Mouse (Mus musculus) T-helper 17 cell (primary cell): ENCODE measurements around the gene Dirc2.

Experiments used
- in situ Hi-C, 2 experiments: fragments of 300-600 bp; cut with MboI, MseI; formaldehyde crosslinking; loops; 1 replicate in 1 of 2; 2 replicates in 1 of 2; pipeline ENCODE4 v1.15.1; 2025; ENCODE audit warnings: high pct_unique_total_duplicates in 2 of 2

Gene Dirc2

GRCm38 (mm10) chr16:35768785-35769642 is at the start of gene Dirc2:
TSS of gene Dirc2 (minus strand) at chr16:35769356.
- in situ Hi-C loops, result loop anchor here in 1 of 2 experiments (5.0 kb wide), 1 partner anchor 43 kb away; no protein-coding TSS in a partner anchor

DNA sequence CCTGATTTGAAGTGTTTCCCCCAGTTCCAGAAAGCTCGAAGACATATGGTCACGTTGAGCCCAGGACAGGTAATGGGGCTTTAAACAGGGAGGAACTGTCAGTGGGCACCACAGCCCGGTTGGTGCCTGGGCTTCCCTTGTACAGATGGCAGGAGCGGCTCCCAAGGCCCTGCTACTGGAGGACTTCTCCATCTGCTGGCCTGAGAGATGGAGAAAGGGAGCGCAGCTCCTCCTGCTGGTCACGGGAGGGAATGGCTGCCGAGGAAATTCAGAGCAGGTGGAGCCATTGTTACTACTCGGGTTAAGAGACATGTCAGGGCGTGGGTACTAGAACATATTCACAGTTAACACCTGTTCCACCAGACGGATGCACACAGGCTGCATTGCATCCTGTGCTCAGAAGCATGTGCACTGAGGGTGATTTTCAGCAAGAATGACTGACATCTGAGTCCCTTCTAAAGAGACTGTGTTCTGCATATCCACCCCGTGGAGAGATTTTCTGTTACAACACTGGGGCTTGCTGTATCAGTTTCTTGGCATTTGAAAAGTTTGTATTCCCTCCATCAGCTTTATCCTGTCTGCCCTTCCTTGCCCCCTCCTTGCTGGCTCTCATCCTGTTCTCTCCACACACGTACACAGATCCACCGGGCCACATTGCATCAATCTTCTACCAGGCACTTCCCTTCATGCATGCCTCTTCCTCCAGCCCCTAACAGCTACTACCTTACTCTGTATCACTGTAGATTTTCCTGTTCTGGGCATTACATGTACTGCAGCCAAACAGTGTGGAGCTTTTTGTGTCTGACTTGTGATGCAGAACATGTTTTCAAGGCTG is 48.3 kb upstream of the Dirc2 start:
- in situ Hi-C loops, result loop anchor here (5.0 to 25.0 kb wide), 2 partner anchors 85 to 455 kb away; partner anchors contain the start of gene Sec22a (in 1 of the 2)

DNA sequence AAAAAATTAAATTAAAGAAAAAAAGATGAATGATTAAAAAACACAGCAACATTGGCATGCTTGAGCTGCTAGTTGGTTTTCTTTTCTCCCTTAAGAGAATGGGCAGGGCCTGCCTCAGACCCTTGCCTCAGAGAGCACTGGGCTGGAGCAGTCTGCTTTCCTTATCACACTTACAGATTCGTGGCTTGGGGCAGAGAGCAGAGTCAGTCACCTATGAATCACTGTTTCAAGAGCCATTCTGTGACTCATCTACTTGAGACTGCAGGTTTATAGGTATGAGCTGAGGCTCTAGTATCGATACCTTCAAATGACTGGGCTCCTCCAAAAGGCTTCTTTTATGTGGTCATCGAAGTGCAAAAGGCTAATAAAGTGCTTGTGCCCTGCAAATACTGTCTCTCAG is 44.0 kb upstream of the Dirc2 start:
- in situ Hi-C loops, result loop anchor here in 1 of 2 experiments (5.0 to 25.0 kb wide), 3 partner anchors 46 to 451 kb away; partner anchors contain the start of genes Dirc2 and Sec22a

- in situ Hi-C loops, result loop anchor here in 1 of 2 experiments (25.0 kb wide), 1 partner anchor 447 kb away; the partner anchor contains the start of gene Sec22a
These were observed 39.7 kb upstream of the Dirc2 start for GRCm38 (mm10) chr16:35808838-35809237.

GRCm38 (mm10) chr16:35807663-35807992 is 38.5 kb upstream of the Dirc2 start:
- in situ Hi-C loops, result loop anchor here in 1 of 2 experiments (25.0 kb wide), 1 partner anchor 445 kb away; the partner anchor contains the start of gene Sec22a

GRCm38 (mm10) chr16:35806973-35807662 is 38.0 kb upstream of the Dirc2 start:
- in situ Hi-C loops, result loop anchor here in 1 of 2 experiments (25.0 kb wide), 1 partner anchor 445 kb away; the partner anchor contains the start of gene Sec22a

DNA sequence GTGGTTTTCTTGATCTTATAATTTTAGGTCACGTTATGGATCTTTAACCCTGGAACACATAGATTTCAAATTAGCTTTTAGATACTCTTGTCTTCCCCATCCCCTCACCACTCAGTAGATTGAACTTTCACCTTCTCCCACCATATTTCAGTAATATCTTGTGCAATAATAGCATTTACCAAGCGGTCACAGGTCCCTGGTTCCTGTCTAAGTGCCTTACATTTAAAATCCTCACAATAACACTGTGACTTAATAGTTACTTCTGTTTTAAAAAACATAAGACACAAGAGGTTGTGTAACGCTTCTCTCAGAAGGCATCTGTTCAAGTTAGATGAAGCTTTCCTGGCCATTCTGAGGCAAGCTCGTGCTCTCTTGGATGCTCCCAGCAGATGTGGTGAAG is 34.6 kb upstream of the Dirc2 start:
- in situ Hi-C loops, result loop anchor here in 1 of 2 experiments (25.0 kb wide), 1 partner anchor 441 kb away; the partner anchor contains the start of gene Sec22a

DNA sequence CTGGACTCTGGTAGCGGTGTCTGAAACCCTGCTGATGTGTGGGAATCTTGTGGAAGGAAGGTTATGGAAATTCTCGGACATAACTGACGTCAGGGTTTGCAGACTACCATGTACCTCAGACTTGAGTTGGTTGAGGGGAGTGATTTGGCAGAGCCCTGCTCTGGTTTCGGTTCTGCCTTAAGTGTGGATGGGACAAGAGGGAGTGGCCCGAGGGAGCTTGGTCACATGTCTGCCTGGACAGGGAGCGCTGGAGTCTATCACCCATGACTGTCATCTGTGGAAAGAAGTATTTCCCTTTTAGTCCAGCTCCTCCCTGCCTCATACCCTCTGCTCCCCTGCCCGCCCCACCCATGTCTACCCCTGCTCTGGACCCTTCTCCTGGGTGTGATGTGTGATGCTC is 33.0 kb upstream of the Dirc2 start:
- in situ Hi-C loops, result loop anchor here in 1 of 2 experiments (25.0 kb wide), 1 partner anchor 440 kb away; the partner anchor contains the start of gene Sec22a

GRCm38 (mm10) chr16:35791962-35792521 is 22.9 kb upstream of the Dirc2 start:
- in situ Hi-C loops, result loop anchor here in 1 of 2 experiments (10.0 kb wide), 1 partner anchor 803 kb away; no protein-coding TSS in a partner anchor

DNA sequence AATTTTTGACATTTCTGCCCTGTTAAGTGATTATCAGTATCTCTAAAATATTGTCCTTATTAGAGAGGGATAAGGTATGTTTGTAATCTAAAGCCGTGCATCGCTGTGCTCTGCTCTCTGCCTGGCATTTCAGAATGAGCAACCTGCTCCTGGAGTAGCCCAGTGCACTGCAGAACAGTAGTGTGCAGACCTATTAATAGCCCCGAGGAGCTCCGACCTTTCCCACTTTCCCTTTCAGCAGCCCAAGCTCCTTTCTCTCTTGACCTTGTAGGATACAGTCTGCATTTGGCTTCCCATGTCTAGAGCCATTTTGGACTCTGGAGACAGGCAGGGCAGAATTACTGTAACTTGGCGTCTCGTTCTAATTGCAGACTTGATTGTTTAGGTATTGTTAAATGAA is 19.2 kb upstream of the Dirc2 start:
- in situ Hi-C loops, result no loop called here

DNA sequence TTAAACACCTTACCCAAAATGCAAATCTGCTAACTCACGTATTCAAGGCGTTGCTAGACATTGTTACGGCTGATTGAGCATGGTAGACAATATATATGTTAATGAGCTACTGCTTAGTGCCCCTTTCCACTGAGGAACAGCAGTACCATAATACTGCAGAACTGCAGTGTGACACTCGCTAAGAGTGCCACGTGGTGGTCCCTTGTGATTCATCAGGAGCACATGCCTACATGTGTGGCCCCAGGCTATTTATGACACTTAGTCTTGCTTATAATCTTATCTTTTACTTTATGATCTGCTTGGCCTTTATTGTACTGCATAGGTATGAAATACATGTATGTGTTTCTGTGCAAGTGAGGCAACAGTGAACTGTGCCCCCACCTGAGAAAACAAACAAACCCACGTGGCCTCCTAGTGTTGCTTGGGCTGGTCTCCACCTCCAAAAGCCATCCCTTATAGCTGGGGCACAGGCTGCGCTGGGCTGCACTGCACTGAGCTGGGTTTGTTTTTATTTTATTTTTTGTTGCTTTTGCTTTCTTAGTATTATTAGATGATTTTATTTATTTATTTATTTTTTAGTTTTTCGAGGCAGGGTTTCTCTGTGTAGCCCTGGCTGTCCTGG is 18.5 kb upstream of the Dirc2 start:
- in situ Hi-C loops, result no loop called here

DNA sequence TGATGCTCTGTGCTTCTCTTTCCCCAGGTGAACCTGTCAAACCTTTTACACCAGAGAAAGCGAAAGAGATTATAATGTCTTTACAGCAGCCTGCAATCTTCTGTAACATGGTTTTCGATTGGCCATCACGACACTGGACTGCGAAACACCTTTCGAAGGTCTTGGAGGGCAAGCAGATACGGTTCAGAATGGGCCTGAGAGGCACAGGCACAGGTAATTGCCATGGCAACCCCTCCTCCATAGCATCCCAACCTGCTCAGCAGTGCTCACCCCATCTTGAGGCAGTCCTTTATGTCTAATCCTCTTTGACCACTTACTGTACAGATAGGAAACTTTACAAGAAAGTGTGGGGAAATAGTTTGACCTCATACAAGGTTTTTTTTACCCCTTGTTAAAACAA is 18.0 kb upstream of the Dirc2 start:
- in situ Hi-C loops, result no loop called here

GRCm38 (mm10) chr16:35784134-35784725 is 15.1 kb upstream of the Dirc2 start:
- in situ Hi-C loops, result no loop called here

DNA sequence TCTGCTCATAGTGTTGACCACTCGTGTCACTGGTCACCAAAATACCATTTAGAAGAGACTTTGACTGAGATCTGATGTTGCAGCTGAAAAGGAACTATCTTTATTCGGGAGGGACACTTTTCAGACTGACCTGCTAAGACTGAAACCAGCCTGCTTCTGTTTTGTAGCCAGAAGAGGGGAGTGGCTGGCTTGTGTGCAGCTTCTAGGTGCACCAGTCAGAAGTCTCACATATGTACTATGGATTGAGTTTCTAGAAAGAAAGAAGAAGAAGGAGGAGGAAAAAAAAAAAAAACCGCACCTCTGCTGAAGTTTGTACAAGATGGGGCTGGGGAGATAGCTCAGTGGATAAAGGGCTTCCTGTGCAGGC is 14.0 kb upstream of the Dirc2 start:
- in situ Hi-C loops, result no loop called here

GRCm38 (mm10) chr16:35782451-35783206 is 13.5 kb upstream of the Dirc2 start:
- in situ Hi-C loops, result no loop called here

GRCm38 (mm10) chr16:35781651-35782050 is 12.5 kb upstream of the Dirc2 start:
- in situ Hi-C loops, result no loop called here

DNA sequence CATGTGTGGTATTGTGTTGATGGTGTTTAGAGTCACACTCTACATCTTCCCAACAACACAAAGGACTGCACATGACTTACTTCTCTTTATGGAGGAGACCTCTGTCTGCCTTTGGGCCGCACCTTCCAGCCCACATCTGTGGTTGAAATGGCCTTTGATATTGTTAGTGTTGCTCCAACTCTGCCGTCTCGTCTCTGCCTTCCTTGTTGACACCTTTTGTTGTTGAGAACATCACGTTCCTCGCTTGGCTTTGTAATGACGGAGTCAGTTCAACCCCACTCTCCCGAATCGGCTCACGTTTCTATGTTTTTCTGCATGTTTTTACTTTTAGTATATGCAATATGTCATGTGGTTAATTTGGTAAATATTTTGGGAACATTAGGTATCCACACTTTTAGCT is 11.9 kb upstream of the Dirc2 start:
- in situ Hi-C loops, result no loop called here

DNA sequence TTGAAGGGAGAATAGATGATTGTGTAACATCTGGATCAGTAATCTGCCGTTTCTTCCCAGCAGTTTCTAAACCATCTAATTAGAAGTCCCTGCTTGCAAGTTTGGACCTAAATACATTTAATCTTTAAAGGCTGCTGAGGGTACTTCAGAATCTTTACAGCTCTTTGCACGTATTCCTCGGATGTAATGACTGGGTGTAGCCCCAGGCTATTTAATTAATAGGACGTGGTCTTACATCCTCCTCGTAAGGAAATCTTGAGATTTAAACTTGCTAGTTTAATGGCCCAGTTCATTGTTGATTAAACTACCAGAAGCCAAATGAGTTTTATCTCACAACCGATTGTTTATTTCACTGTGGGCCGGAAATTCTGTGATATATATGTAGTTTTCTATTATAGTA is 10.5 kb upstream of the Dirc2 start:
- in situ Hi-C loops, result no loop called here

- in situ Hi-C loops, result no loop called here
These were observed 8.6 kb upstream of the Dirc2 start for GRCm38 (mm10) chr16:35777768-35778167.
